Mouse (Mus musculus): ENCODE measurements at regions not wholly inside any gene's neighbourhood (a gene's known extent, or its start where the extent isn't known, plus 50 kb on each side); places are given as distances from the start of the nearest gene placed in this dataset.

- ATAC-seq (ENCODE audit: low FRiP score), result no peak
- DNase-seq (ENCODE audit: low spot score), result no peak
- no peaks in the 10 kb centered on the region for H3K27me3 ChIP-seq (ENCODE audit: control insufficient read depth, insufficient read depth, low read length)
- no peak overlapping the region for H3K4me2 ChIP-seq (replicated peaks; ENCODE audit: low read depth, low read length)
- no peaks in the 10 kb centered on the region for H3K36me3 ChIP-seq (ENCODE audit: control insufficient read depth, insufficient read depth, low read length)
- H3K4me1 ChIP-seq (replicated peaks; ENCODE audit: control insufficient read depth, insufficient read depth, low read length), result no peaks in the 10 kb centered on the region
- no peaks in the 10 kb centered on the region for H3K9me3 ChIP-seq (ENCODE audit: control insufficient read depth, low read length)
- no peak overlapping the region for H3K4me3 ChIP-seq (ENCODE audit: low read depth, low read length)
- H3K27ac ChIP-seq (ENCODE audit: low read depth, low read length), result no peak overlapping the region
- no peak overlapping the region for H3K9ac ChIP-seq (ENCODE audit: low read depth, low read length)
Measured at GRCm38 (mm10) chr6:13006596-13006995, 63.0 kb upstream of the Tmem106b start.

GRCm38 (mm10) chr6:12994701-12995100 is 74.9 kb upstream of the Tmem106b start:
- H3K27me3 ChIP-seq (ENCODE audit: control insufficient read depth, insufficient read depth, low read length), result no peaks in the 10 kb centered on the region
- H3K36me3 ChIP-seq (ENCODE audit: control insufficient read depth, insufficient read depth, low read length), result no peaks in the 10 kb centered on the region
- no peak overlapping the region for H3K4me2 ChIP-seq (replicated peaks; ENCODE audit: low read depth, low read length)
- no peak overlapping the region for H3K27ac ChIP-seq (ENCODE audit: low read depth, low read length)
- no peaks in the 10 kb centered on the region for H3K4me1 ChIP-seq (replicated peaks; ENCODE audit: control insufficient read depth, insufficient read depth, low read length)
- DNase-seq (ENCODE audit: low spot score) (no peak), ATAC-seq (ENCODE audit: low FRiP score) (no peak)
- no peak overlapping the region for H3K9ac ChIP-seq (ENCODE audit: low read depth, low read length)
- H3K4me3 ChIP-seq (ENCODE audit: low read depth, low read length), result no peak overlapping the region
- 94% methylated on average over 2 of the region's 2 CpGs for WGBS
- no peaks in the 10 kb centered on the region for H3K9me3 ChIP-seq (ENCODE audit: control insufficient read depth, low read length)

- H3K9me3 ChIP-seq (ENCODE audit: control insufficient read depth, low read length), result no peaks in the 10 kb centered on the region
- no peaks in the 10 kb centered on the region for H3K27me3 ChIP-seq (ENCODE audit: control insufficient read depth, insufficient read depth, low read length)
- no peaks in the 10 kb centered on the region for H3K4me1 ChIP-seq (replicated peaks; ENCODE audit: control insufficient read depth, insufficient read depth, low read length)
- H3K36me3 ChIP-seq (ENCODE audit: control insufficient read depth, insufficient read depth, low read length), result no peaks in the 10 kb centered on the region
- H3K9ac ChIP-seq (ENCODE audit: low read depth, low read length), result no peak overlapping the region
- ATAC-seq (ENCODE audit: low FRiP score), result no peak
- WGBS, result 75% methylated on average over 2 of the region's 2 CpGs
- H3K27ac ChIP-seq (ENCODE audit: low read depth, low read length), result no peak overlapping the region
- DNase-seq (ENCODE audit: low spot score), result no peak
- H3K4me2 ChIP-seq (replicated peaks; ENCODE audit: low read depth, low read length), result no peak overlapping the region
- no peak overlapping the region for H3K4me3 ChIP-seq (ENCODE audit: low read depth, low read length)
Measured at GRCm38 (mm10) chr6:12993772-12994171, 75.8 kb upstream of the Tmem106b start.

GRCm38 (mm10) chr6:12977184-12977897 is 92.2 kb upstream of the Tmem106b start:
- peak; percentile 69 for ATAC-seq (ENCODE audit: low FRiP score)
- H3K9me3 ChIP-seq (ENCODE audit: control insufficient read depth, low read length), result no peaks in the 10 kb centered on the region
- no peaks in the 10 kb centered on the region for H3K27me3 ChIP-seq (ENCODE audit: control insufficient read depth, insufficient read depth, low read length)
- whole genome bisulfite sequencing, result 67% methylated on average over 1 of the region's 1 CpGs
- no peak overlapping the region for H3K4me3 ChIP-seq (ENCODE audit: low read depth, low read length)
- no peaks in the 10 kb centered on the region for H3K4me1 ChIP-seq (replicated peaks; ENCODE audit: control insufficient read depth, insufficient read depth, low read length)
- H3K9ac ChIP-seq (ENCODE audit: low read depth, low read length), result no peak overlapping the region
- H3K36me3 ChIP-seq (ENCODE audit: control insufficient read depth, insufficient read depth, low read length), result no peaks in the 10 kb centered on the region
- H3K27ac ChIP-seq (ENCODE audit: low read depth, low read length), result no peak overlapping the region
- DNase-seq (ENCODE audit: low spot score), result peak; percentile 41
- no peak overlapping the region for H3K4me2 ChIP-seq (replicated peaks; ENCODE audit: low read depth, low read length)

GRCm38 (mm10) chr6:12971604-12972003 is 98.0 kb upstream of the Tmem106b start:
- no peak for DNase-seq (ENCODE audit: low spot score)
- no peaks in the 10 kb centered on the region for H3K4me1 ChIP-seq (replicated peaks; ENCODE audit: control insufficient read depth, insufficient read depth, low read length)
- H3K4me3 ChIP-seq (ENCODE audit: low read depth, low read length), result no peak overlapping the region
- WGBS, result 65% methylated on average over 1 of the region's 1 CpGs
- no peaks in the 10 kb centered on the region for H3K27me3 ChIP-seq (ENCODE audit: control insufficient read depth, insufficient read depth, low read length)
- no peak overlapping the region for H3K4me2 ChIP-seq (replicated peaks; ENCODE audit: low read depth, low read length)
- ATAC-seq (ENCODE audit: low FRiP score), result no peak
- no peaks in the 10 kb centered on the region for H3K9me3 ChIP-seq (ENCODE audit: control insufficient read depth, low read length)
- H3K9ac ChIP-seq (ENCODE audit: low read depth, low read length), result no peak overlapping the region
- no peak overlapping the region for H3K27ac ChIP-seq (ENCODE audit: low read depth, low read length)
- H3K36me3 ChIP-seq (ENCODE audit: control insufficient read depth, insufficient read depth, low read length), result no peaks in the 10 kb centered on the region

GRCm38 (mm10) chr6:12967291-12967690 is 102.3 kb upstream of the Tmem106b start:
- Histone ChIP-seq H3K9ac (ENCODE audit: low read depth, low read length) (no peak overlapping the region), H3K4me3 (ENCODE audit: low read depth, low read length) (no peak overlapping the region), H3K27me3 (ENCODE audit: control insufficient read depth, insufficient read depth, low read length) (no peaks in the 10 kb centered on the region), H3K27ac (ENCODE audit: low read depth, low read length) (no peak overlapping the region), H3K4me2 (replicated peaks; ENCODE audit: low read depth, low read length) (no peak overlapping the region), H3K4me1 (replicated peaks; ENCODE audit: control insufficient read depth, insufficient read depth, low read length) (no peaks in the 10 kb centered on the region), H3K36me3 (ENCODE audit: control insufficient read depth, insufficient read depth, low read length) (no peaks in the 10 kb centered on the region), H3K9me3 (ENCODE audit: control insufficient read depth, low read length) (no peaks in the 10 kb centered on the region)
- no peak for ATAC-seq (ENCODE audit: low FRiP score)
- 91% methylated on average over 2 of the region's 2 CpGs for WGBS
- DNase-seq (ENCODE audit: low spot score), result no peak

GRCm38 (mm10) chr6:12957797-12958196 is 111.8 kb upstream of the Tmem106b start:
- no peak overlapping the region for H3K9ac ChIP-seq (ENCODE audit: low read depth, low read length)
- no peak for DNase-seq (ENCODE audit: low spot score)
- H3K9me3 ChIP-seq (ENCODE audit: control insufficient read depth, low read length), result no peaks in the 10 kb centered on the region
- no peak overlapping the region for H3K27ac ChIP-seq (ENCODE audit: low read depth, low read length)
- no peaks in the 10 kb centered on the region for H3K27me3 ChIP-seq (ENCODE audit: control insufficient read depth, insufficient read depth, low read length)
- H3K36me3 ChIP-seq (ENCODE audit: control insufficient read depth, insufficient read depth, low read length), result no peaks in the 10 kb centered on the region
- no peak overlapping the region for H3K4me3 ChIP-seq (ENCODE audit: low read depth, low read length)
- H3K4me2 ChIP-seq (replicated peaks; ENCODE audit: low read depth, low read length), result no peak overlapping the region
- WGBS, result 91% methylated on average over 6 of the region's 6 CpGs
- H3K4me1 ChIP-seq (replicated peaks; ENCODE audit: control insufficient read depth, insufficient read depth, low read length), result no peaks in the 10 kb centered on the region
- no peak for ATAC-seq (ENCODE audit: low FRiP score)

- DNase-seq (ENCODE audit: low spot score), result peak; percentile 40
- no peaks in the 10 kb centered on the region for H3K27me3 ChIP-seq (ENCODE audit: control insufficient read depth, insufficient read depth, low read length)
- H3K36me3 ChIP-seq (ENCODE audit: control insufficient read depth, insufficient read depth, low read length), result no peaks in the 10 kb centered on the region
- H3K27ac ChIP-seq (ENCODE audit: low read depth, low read length), result peak overlapping the region; percentile 61
- H3K9me3 ChIP-seq (ENCODE audit: control insufficient read depth, low read length), result no peaks in the 10 kb centered on the region
- H3K4me3 ChIP-seq (ENCODE audit: low read depth, low read length), result no peak overlapping the region
- H3K4me1 ChIP-seq (replicated peaks; ENCODE audit: control insufficient read depth, insufficient read depth, low read length), result no peaks in the 10 kb centered on the region
- ATAC-seq (ENCODE audit: low FRiP score), result peak; percentile 77; the same call in 1 of the 2 replicates
- no peak overlapping the region for H3K4me2 ChIP-seq (replicated peaks; ENCODE audit: low read depth, low read length)
- H3K9ac ChIP-seq (ENCODE audit: low read depth, low read length), result no peak overlapping the region
- WGBS, result 58% methylated on average over 3 of the region's 3 CpGs
Measured at GRCm38 (mm10) chr6:12911610-12912009, 157.9 kb upstream of the Tmem106b start.

- ATAC-seq (ENCODE audit: low FRiP score) (no peak), DNase-seq (ENCODE audit: low spot score) (no peak)
- Histone ChIP-seq H3K9ac (ENCODE audit: low read depth, low read length) (no peak overlapping the region), H3K9me3 (ENCODE audit: control insufficient read depth, low read length) (no peaks in the 10 kb centered on the region), H3K27ac (ENCODE audit: low read depth, low read length) (no peak overlapping the region), H3K36me3 (ENCODE audit: control insufficient read depth, insufficient read depth, low read length) (no peaks in the 10 kb centered on the region), H3K4me1 (replicated peaks; ENCODE audit: control insufficient read depth, insufficient read depth, low read length) (no peaks in the 10 kb centered on the region), H3K27me3 (ENCODE audit: control insufficient read depth, insufficient read depth, low read length) (no peaks in the 10 kb centered on the region), H3K4me3 (ENCODE audit: low read depth, low read length) (no peak overlapping the region), H3K4me2 (replicated peaks; ENCODE audit: low read depth, low read length) (no peak overlapping the region)
- WGBS, result 72% methylated on average over 5 of the region's 5 CpGs
Measured at GRCm38 (mm10) chr6:12892929-12893328, 143.7 kb upstream of the Thsd7a start.
